Mouse (Mus musculus): ENCODE measurements around the gene Usp5. TPM values are rescaled to one million over a fixed set of nuclear protein-coding genes. Genes with fewer than 3 reads are reported as not detected.
"Not testable (repeated sequence)": the region's sequence is repeated elsewhere in the genome, so short reads cannot be mapped to it uniquely, and the experiment has no call there.

The Usp5 gene
- polyA plus RNA-seq, 1 experiment from 2014 or later = 191 TPM

DNA sequence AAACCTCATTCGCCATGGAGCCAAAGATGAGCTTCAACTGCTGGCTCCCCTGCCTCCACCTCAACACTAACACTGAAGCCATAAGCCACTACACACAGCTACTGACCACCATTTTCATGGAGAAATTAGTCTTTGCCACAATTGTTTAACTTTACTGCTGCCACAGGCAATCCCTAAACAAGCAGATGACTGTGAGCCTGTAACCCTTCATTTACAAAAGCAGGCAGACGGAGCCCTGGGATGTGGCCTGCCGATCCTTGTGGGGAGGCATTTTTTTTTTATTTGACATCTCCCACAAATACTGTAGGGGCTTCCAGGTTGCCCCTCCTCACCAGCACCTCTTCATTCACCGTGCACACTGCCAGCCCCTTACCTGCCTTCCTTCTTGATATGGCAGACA lies 12.7 kb downstream of the Usp5 start:
- peaks cover 74% of the 10 kb centered on the region for H3K36me3 ChIP-seq

DNA sequence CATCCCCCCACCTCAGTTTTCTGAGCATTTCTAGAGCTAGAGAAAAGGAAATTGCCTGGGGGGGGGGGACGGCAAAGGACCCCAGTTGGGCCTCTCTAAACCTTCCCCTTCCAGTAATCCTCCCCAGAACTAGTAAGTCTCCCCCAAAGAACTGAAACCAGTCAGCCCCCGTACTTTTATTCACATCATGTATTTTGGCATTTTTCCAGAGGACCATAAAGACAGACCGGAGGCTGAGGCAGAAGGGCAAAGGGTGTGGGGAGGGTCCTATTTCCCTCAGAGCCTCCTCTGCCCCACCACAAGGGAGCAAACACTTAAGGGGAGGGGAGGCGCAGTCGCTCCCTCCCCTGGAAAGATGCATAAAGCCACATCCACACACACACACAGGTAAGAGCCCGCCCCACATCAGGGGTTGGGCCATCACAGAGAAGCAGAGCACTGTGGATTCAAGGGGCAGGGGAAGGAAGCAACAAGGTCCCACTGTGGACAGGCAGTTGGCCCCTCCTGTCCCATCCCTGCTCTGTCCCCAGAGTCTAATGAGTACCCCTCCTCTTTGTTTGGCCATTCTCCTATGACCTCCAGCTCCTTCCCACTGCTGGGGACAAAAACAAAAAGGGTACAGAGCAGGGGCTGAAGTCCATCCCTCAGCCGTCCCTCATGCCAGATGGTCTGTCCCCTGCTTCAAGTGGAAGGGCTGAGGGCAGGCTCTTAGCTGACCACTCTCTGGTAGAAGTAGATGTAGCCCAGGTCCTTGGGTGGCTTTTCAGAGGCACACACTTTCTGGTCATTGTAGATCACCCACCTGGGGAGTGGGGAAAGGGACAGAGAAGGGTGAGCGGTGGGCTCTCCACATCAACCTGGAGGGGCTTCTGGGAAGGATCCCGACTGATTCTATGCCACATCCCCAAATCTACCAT lies 14.2 kb downstream of the Usp5 start:
- no peak overlapping the region for H3K9ac ChIP-seq
- H3K4me3 ChIP-seq = no peak overlapping the region
- H3K36me3 ChIP-seq = peaks cover 72% of the 10 kb centered on the region
- H3K9me3 ChIP-seq = no peaks in the 10 kb centered on the region
- no peak overlapping the region for H3K4me2 ChIP-seq (replicated peaks)
- no peak for ATAC-seq (ENCODE audit: insufficient number of reproducible peaks, insufficient read depth, low FRiP score, low TSS enrichment)
- no peaks in the 10 kb centered on the region for H3K27me3 ChIP-seq
- peak overlapping the region; percentile 89; the same call in 1 of the 2 replicates for H3K27ac ChIP-seq
- WGBS = 67% methylated on average over 9 of the region's 9 CpGs
- peaks cover 26% of the 10 kb centered on the region for H3K4me1 ChIP-seq

More for the DNA sequence above, 12.7 kb downstream of the Usp5 start:
- Histone ChIP-seq H3K4me3 (no peak overlapping the region), H3K9me3 (no peaks in the 10 kb centered on the region), H3K4me2 (replicated peaks) (no peak overlapping the region), H3K27me3 (no peaks in the 10 kb centered on the region), H3K27ac (no peak overlapping the region), H3K4me1 (peaks cover 22% of the 10 kb centered on the region), H3K9ac (no peak overlapping the region)
- WGBS = 93% methylated on average over 4 of the region's 4 CpGs
- ATAC-seq (ENCODE audit: insufficient number of reproducible peaks, insufficient read depth, low FRiP score, low TSS enrichment) = no peak

DNA sequence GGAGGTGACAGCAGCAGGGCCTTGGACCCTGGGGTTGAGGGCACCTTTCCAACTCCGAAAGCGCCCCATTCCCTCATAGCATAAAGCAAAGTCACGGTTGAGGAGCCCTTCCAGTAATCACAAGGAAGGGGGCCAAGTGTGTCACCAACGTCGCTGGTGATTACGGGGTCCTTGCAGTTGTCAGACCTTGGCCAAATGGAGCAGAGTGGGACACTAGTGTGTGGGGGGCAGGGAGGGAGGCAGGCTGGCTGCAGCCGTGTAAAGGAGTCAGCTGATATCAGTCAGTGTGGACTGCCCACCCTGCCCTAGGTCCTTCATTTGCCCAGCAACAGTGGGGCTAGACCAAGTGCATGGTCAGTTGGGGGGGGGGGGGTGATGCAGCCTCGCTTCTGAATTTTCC lies 14.8 kb downstream of the Usp5 start:
- peak overlapping the region; percentile 61 for H3K4me2 ChIP-seq (replicated peaks)
- H3K4me1 ChIP-seq = peaks cover 32% of the 10 kb centered on the region
- H3K4me3 ChIP-seq = peak overlapping the region; percentile 88
- peaks cover 66% of the 10 kb centered on the region for H3K36me3 ChIP-seq
- 0 out of 2 replicates have a peak, but pooled peaks have one; percentile 23 for ATAC-seq (ENCODE audit: insufficient number of reproducible peaks, insufficient read depth, low FRiP score, low TSS enrichment)
- peak overlapping the region; percentile 24; the same call in 1 of the 2 replicates for H3K9ac ChIP-seq
- H3K27ac ChIP-seq = peak overlapping the region; percentile 89; the same call in 1 of the 2 replicates
- no peaks in the 10 kb centered on the region for H3K27me3 ChIP-seq
- WGBS = 35% methylated on average over 8 of the region's 8 CpGs
- no peaks in the 10 kb centered on the region for H3K9me3 ChIP-seq

DNA sequence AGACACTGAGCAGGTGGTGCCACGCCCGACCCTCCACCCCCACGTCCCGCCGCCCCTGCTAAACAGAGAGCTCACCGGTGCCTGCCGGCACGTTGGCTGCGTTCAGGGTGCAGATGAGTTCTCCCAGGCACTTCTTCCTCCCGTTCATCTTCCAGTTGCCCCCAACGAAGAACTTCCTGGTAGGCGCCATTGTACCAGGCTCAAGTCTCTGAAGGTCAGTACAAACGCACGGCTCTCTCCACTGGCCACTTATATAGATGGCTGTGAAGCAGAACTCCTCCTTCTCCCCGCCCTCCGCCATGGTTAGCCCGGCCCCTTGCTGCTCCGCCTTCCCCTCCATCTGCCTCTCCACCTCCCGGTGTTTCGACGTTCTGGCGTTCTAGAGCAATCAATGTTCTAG lies 15.4 kb downstream of the Usp5 start, which contains the start of gene Tpi1:
Gene Tpi1 (minus strand): TSS at position 364 of the 400 bp plus-strand sequence.
- Histone ChIP-seq H3K9me3 (no peaks in the 10 kb centered on the region), H3K36me3 (peaks cover 61% of the 10 kb centered on the region), H3K4me2 (replicated peaks) (peak within 1 kb of the TSS; percentile 61), H3K27ac (peak within 1 kb of the TSS; percentile 89), H3K4me3 (peak within 1 kb of the TSS; percentile 88), H3K9ac (peak within 1 kb of the TSS; percentile 91), H3K27me3 (no peaks in the 10 kb centered on the region), H3K4me1 (peaks cover 33% of the 10 kb centered on the region)
- peak; percentile 84 for ATAC-seq (ENCODE audit: insufficient number of reproducible peaks, insufficient read depth, low FRiP score, low TSS enrichment)
- under 1% methylated on average over 22 of the region's 22 CpGs for WGBS

DNA sequence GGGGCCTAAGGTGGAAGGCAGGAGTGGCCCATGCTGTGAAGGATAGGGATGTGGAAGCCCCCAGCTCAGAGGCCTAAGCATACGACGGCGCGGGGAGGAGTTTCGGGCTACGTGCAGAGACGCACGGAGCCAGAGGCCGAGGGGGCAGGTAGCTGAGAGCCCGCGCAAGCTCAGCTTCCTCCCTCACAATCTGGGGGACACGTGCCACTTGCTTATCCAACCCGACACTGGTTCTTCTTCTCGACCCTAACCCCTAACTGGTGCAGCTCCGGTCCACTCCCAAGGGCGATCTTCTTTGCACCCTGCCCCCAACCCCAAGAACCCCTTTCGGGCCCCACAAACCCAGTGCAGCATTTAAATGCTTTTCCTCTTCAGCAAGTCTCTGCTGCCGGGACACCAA lies 15.8 kb downstream of the Usp5 start:
- Histone ChIP-seq H3K4me3 (peak overlapping the region; percentile 88), H3K27me3 (no peaks in the 10 kb centered on the region), H3K9me3 (no peaks in the 10 kb centered on the region), H3K27ac (peak overlapping the region; percentile 89), H3K9ac (peak overlapping the region; percentile 91), H3K4me2 (replicated peaks) (peak overlapping the region; percentile 61), H3K4me1 (peaks cover 33% of the 10 kb centered on the region), H3K36me3 (peaks cover 57% of the 10 kb centered on the region)
- WGBS = 2% methylated on average over 16 of the region's 18 CpGs
- peak; percentile 37 for ATAC-seq (ENCODE audit: insufficient number of reproducible peaks, insufficient read depth, low FRiP score, low TSS enrichment)

DNA sequence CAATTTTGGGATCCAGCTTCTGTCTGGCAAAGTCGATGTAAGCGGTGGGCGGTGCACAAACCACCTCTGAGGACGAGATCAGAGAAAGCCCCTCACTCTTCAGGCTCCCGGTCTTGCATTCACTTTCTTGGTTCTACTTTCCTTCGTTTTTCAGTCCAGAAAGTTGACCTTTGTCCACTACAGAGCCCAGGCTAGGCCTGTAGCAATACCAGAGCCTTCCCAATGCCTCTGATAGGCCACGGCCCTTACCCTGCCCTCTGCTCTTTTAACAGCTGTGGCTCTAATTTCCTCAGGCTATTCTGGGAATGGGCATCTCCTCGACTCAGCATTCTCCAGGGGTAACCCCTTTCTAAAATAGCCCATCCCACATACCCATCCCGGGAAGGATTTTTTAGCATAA lies 16.4 kb downstream of the Usp5 start:
- WGBS = 18% methylated on average over 9 of the region's 9 CpGs
- Histone ChIP-seq H3K4me1 (peaks cover 33% of the 10 kb centered on the region), H3K36me3 (peaks cover 50% of the 10 kb centered on the region), H3K9me3 (no peaks in the 10 kb centered on the region), H3K27me3 (no peaks in the 10 kb centered on the region), H3K4me2 (replicated peaks) (peak overlapping the region; percentile 61), H3K27ac (peak overlapping the region; percentile 89), H3K4me3 (peak overlapping the region; percentile 88), H3K9ac (peak overlapping the region; percentile 91)
- no peak for ATAC-seq (ENCODE audit: insufficient number of reproducible peaks, insufficient read depth, low FRiP score, low TSS enrichment)

DNA sequence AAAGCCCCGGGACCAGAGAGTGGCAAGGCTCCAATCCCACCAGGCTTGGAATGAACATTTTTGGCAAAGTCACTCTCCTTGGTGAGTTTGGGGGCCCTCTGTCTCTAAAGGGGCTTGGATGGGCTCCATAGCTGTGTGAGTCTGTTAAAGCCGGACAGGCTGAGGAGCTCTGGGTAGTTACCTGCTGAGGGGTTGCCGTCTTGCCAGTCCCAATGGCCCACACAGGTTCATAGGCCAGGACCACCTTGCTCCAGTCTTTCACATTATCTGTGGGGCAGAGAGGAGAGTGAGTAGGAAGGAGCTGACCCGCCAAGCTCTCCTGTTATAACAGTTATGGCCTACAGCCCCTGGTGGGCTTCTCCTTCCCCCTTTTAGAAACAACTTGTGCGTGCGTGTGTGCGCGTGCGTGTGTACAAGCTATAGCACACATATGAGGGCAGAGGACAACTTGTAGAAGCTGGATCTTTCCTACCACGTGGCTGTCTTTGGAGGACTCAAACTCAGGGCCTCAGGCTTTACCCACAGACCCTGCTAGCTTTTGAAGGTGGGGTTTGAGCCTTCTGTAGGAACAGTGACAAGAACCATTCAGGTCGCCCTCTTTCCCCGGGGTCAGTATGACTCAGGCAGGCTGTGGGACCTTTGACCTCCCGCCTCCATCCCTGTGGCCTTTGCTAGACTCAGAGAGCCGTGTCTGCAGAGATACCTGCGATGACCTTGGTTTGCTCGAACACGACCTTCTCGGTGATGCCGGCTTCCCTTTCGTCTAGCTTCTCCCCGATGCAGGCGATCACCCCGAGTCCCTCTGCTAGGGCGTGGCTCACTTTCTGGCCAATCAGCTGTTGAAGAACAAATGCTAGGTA lies 17.4 kb downstream of the Usp5 start:
- no peak overlapping the region for H3K9ac ChIP-seq
- 0 out of 2 replicates have a peak overlapping the region, but pooled peaks have one; percentile 12 for H3K27ac ChIP-seq
- no peaks in the 10 kb centered on the region for H3K27me3 ChIP-seq
- H3K4me3 ChIP-seq = peak overlapping the region; percentile 88
- no peak for ATAC-seq (ENCODE audit: insufficient number of reproducible peaks, insufficient read depth, low FRiP score, low TSS enrichment)
- H3K9me3 ChIP-seq = no peaks in the 10 kb centered on the region
- peaks cover 41% of the 10 kb centered on the region for H3K36me3 ChIP-seq
- WGBS = 80% methylated on average over 24 of the region's 24 CpGs
- H3K4me1 ChIP-seq = peaks cover 33% of the 10 kb centered on the region
- H3K4me2 ChIP-seq (replicated peaks) = peak overlapping the region; percentile 61

DNA sequence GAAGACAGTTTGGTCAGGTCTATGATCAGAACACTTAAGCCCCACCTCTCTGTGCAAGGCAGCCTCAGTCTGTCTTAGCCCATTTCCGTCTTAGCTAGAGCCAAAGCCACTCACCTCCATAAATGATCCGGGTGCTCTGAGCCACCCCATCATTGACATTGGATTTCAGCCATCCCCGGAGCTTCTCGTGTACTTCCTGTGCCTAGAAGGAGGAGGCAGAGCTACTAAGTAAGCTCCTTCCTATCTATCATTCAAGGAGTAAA lies 17.9 kb downstream of the Usp5 start:
- peaks cover 33% of the 10 kb centered on the region for H3K4me1 ChIP-seq
- H3K9ac ChIP-seq = no peak overlapping the region
- 88% methylated on average over 4 of the region's 4 CpGs for WGBS
- H3K9me3 ChIP-seq = no peaks in the 10 kb centered on the region
- H3K4me2 ChIP-seq (replicated peaks) = no peak overlapping the region
- ATAC-seq (ENCODE audit: insufficient number of reproducible peaks, insufficient read depth, low FRiP score, low TSS enrichment) = no peak
- no peaks in the 10 kb centered on the region for H3K27me3 ChIP-seq
- peaks cover 35% of the 10 kb centered on the region for H3K36me3 ChIP-seq
- no peak overlapping the region for H3K4me3 ChIP-seq
- H3K27ac ChIP-seq = no peak overlapping the region

DNA sequence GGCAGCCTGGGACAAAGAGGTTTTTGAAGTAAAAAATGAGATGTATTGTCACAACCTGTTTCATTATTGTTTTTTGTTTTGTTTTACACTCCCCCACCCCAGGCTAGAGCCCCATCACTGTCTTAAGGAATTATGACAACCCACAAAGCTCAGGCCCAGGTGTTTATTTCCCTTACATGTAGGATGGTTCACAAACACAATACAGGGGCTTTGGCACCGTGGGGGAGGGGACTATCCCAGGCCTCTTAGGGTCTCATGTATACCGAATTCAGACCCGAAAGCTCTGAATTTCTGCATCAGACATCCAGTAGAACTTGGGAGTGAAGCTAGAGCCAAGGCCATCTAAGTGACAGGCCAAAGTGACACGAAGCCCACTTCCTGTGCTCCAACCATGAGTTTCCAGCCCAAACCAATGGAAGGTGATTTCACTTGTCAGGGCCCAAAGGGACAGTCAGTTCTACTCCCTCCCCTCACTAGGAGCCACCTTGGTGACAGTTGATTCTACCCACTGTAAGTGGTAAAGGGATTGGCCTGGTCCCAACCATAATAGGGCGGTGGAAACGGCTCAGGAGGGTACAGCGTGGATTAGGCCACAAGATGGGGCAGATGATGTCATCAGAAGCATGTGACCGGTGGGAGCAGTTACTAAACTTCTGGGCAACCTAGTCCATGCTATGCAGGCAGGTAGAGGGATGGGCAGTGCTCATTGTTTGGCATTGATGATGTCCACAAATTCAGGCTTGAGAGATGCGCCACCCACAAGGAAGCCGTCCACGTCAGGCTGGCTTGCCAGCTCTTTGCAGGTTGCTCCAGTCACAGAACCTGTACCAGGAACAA lies 18.5 kb downstream of the Usp5 start:
- not testable (repeated sequence) for H3K9me3 ChIP-seq; H3K4me3 ChIP-seq; H3K27me3 ChIP-seq; H3K9ac ChIP-seq; H3K27ac ChIP-seq; ATAC-seq (ENCODE audit: insufficient number of reproducible peaks, insufficient read depth, low FRiP score, low TSS enrichment); H3K4me2 ChIP-seq (replicated peaks)
- peaks cover 37% of the 10 kb centered on the region for H3K4me1 ChIP-seq
- peaks cover 29% of the 10 kb centered on the region for H3K36me3 ChIP-seq
- 88% methylated on average over 11 of the region's 11 CpGs for WGBS

DNA sequence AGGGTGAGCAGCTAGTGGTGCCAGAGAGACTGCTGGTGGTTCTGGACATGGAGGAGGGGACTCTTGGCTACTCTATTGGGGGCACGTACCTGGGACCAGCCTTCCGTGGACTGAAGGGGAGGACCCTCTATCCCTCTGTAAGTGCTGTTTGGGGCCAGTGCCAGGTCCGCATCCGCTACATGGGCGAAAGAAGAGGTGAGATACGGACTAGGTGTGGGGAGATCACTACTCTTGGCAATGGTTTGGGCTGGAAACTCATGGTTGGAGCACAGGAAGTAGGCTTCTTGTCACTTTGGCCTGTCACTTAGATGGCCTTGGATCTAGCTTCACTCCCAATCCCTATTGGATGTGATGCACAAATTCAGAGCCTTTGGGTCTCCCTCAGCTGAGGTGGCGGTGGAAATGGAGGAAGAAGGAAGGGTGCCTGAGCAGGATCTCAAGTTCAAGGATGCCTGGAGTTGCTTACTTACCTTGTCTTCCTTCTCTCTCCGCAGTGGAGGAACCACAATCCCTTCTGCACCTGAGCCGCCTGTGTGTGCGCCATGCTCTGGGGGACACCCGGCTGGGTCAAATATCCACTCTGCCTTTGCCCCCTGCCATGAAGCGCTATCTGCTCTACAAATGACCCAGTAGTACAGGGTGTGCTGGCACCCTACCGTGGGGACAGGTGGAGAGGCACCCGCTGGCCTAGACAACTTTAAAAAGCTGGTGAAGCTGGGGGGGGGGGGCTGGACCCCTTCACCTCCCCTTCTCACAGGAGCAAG lies 19.3 kb downstream of the Usp5 start:
- no peak for ATAC-seq (ENCODE audit: insufficient number of reproducible peaks, insufficient read depth, low FRiP score, low TSS enrichment)
- peak overlapping the region; percentile 74 for H3K9ac ChIP-seq
- peaks cover 40% of the 10 kb centered on the region for H3K4me1 ChIP-seq
- H3K27ac ChIP-seq = peak overlapping the region; percentile 91
- no peaks in the 10 kb centered on the region for H3K9me3 ChIP-seq
- H3K36me3 ChIP-seq = peaks cover 21% of the 10 kb centered on the region
- peak overlapping the region; percentile 60 for H3K4me3 ChIP-seq
- peak overlapping the region; percentile 98 for H3K4me2 ChIP-seq (replicated peaks)
- H3K27me3 ChIP-seq = no peaks in the 10 kb centered on the region
- 47% methylated on average over 14 of the region's 14 CpGs for WGBS
